Mouse (Mus musculus) gastrocnemius, postnatal 10 days (tissue): ENCODE data around the gene Pom121l2. TPM values are rescaled to one million over a fixed set of nuclear protein-coding genes. Genes with fewer than 3 reads are reported as not detected.
A peak's percentile ranks its signal among the peaks of the same experiment; 100 is the strongest.

Experiments
- DNase-seq: peaks from one replicate; pipeline ENCODE4 v3.0.0; 2021; ENCODE audit warnings: mixed read lengths
- total RNA-seq, 2 experiments: library from RNA; stranded (reverse); gene quantifications; 2 replicates each; pipeline ENCODE4 v1.2.3; 2021

Gene Pom121l2
- total RNA-seq, 2 experiments from 2014 or later = not detected

DNA sequence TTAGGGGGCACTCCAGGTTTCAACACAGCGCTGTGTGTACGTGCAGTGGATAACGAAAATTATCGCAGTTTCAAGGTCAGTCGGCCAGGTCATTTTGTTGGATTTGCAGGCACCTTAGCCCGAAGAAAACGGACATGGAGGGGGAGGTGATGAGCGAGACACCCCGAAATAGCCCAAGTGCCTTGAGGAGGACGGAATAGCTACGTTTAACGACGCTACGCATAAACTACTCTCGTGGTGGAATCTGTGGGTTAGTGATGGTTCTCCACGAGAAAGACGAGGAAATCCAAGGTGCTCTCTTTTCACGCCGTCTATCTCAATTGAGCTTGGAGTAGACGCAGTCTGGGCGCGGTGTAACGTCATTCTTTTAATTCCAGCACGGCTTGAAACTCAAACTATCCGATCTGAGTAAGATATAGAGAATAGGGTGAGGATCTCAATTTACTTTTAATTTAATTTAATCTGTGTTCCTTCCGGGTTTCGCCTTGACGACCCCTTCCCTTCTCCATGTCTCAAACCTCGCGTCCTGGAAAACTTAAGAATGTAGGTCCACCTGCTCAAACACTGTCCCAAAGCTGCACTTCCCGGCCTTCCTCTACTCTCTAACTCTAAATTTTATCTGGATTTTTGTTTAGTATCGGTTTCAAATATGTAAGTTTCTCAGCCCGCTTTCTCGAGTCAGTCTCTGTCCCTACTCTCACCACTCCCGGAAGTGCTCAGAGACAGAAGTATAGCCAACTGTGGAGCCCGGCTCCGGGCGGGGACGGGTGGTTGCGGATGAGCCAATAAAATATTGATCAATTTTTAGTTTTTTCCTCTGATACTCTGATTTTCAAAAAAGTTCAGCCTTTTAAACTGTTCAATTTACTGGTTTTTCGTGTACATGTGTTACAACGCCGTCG is 39.2 kb downstream of the Pom121l2 start:
- DNase-seq = no peak

DNA sequence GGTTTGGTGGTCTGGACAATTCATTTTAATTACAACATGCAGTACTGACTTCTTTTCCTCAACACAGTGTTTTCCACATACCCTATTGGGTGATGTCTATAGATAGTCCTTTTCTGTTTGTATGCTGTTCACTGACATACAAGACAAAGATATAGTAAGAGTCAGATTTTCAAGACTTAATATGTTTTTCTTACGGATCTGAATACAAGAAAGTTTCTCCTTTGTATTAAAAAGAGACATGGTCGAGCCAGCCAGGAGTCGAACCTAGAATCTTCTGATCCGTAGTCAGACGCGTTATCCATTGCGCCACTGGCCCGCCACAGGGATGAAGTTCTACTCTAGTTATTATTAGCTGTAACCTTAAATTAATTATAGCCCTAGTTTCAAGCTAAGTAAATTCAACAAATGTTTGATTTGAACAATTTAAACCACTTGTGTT is 39.9 kb downstream of the Pom121l2 start:
- DNase-seq = peak; percentile 43

DNA sequence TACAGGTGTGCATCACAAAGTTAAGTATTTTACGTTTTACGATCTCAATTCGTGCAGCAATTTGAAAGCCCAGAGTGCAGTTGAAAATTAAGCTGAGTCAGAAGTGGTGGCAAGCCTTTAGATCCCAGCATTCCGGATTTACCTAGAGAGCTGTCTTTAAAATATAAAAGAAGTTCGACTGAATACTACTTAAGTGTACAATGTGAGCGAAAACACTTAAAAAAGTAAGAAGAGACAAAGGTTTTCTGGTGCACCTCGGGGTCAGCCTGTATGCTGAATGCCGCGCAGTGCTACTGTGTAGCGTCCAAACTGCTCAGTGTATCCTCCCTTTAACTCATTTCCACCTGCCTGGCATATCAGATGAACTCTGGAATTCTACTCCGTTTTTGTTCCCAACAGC is 40.6 kb downstream of the Pom121l2 start:
- no peak for DNase-seq

DNA sequence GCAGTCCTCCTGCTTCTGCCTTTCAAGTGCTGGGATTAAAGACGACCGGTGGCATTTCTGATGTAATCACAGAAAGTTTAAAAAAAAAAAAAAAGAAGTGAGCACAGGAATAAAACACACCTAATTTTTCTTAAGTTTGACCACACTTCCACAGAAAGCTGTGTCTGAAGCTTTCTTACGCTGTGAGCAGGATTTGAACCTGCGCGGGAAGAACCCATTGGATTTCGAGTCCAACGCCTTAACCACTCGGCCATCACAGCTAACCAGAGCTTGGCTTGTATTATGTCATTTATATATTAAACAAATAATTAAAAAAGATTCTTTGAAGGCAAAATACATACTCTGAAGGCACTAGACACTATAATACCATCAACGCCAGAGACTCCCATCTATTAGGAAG is 41.2 kb downstream of the Pom121l2 start:
- peak; percentile 67 for DNase-seq

DNA sequence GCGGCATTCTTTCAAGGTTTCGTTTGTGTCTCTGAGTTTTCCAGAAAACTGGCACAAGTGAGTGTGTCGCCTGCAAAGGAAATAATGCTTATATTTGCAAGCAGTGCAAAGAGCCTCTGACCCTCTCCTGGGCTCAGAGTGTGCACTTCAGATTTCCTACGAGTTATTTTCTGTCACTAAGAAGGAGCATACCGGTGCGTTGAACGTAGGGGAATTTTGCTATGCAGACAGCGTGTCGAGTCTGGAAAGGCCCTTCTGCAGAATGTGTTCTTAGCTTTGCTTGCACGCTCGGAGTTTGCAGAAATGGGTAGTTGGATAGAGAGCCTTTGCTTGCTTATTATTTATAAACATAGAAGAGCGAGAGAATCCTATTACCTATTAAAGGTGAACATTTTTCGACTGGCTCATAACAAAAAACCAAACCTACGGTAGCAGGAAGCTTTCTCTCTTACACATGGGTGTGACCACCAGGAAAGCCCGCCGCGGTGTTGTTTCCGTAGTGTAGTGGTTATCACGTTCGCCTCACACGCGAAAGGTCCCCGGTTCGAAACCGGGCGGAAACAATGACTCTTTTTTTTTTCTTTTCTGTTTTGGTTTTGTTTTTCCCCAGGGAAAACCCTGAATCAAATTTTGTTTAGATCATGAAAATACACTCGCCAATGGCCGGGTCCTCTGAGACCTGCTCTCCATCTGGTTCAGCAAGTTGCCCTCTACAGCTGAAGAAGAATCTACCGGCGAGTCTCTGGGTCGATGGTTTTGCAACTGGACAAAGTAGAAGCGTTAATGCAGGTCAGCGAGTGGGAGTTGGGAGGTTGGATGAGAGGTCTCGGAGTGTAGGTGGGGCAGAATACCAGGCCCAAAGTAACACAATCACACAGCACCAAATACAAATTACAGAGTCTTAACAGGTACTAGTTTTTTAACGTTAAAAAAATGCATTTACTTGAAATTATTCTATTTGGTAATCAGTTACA is 45.4 kb downstream of the Pom121l2 start:
- peak; percentile 86 for DNase-seq

DNA sequence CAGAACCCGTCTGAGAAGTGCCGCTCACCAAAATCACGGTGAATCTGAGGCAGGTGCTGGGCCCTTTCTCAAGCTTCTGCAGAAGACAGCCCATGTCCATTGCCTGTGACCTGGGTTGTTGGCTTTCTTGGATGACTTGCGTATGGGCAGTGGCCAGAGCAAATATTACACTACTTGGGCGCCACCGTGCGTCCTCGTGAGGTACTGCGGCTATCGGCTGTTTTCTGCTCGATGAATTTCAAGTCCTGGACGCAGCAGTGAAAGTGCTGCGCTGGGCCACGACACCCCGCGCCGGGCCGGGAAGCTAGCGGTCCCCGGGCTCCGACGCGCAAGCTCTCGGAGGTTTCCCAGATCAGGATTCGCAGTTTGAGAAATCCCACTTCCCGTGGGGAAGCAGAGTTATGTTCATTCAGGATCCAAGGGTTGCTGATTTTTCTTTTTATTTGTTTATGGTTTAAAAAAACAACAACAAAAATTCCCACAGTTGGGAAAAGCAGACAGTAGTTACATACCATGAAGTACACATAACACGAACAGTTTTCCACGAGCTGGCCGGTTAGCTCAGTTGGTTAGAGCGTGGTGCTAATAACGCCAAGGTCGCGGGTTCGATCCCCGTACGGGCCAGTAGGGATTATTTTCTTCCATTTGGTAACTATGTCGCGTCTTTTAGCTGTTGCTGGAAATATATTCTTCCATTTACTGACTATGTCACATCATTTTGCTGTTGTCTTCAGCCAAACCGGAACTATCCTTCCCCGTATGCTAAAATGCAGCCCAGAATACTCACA is 47.9 kb downstream of the Pom121l2 start:
- peak; percentile 95 for DNase-seq

DNA sequence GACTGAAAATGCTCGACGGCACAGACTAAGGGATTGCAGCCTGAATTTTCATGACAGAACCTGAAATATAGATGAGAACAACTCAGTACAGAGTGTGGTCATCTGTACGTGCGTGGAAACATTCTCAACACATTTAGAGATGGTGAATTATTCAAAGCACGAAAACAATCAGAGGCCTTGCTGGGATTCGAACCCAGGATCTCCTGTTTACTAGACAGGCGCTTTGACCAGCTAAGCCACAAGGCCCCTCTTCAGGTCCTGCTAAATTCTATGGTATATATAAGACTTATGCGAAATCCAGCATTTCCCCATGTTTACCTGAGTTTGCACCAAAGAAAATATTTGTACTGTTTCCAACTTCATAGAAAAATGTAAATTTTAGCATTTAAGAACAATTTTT is 48.9 kb downstream of the Pom121l2 start:
- DNase-seq = no peak

DNA sequence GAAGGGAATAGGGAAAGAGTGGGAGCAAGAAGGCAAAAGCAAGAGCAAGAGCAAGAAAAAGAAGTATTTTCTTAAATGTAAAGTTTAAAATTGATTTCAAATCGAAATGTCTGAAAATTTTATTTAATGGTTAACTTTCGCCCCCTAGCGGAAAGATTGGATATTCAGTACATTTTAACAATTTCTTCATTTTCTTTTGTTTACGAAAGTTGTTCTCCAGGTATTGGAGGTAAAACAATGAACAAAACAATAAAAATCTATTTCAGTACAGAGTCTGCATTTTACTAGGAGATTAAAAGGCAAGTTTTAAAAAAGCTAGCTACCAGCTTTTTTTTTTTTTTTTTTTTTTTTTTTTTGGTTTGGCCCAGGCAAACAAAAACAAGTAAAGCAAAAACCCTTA is 49.5 kb downstream of the Pom121l2 start:
- DNase-seq = no peak

DNA sequence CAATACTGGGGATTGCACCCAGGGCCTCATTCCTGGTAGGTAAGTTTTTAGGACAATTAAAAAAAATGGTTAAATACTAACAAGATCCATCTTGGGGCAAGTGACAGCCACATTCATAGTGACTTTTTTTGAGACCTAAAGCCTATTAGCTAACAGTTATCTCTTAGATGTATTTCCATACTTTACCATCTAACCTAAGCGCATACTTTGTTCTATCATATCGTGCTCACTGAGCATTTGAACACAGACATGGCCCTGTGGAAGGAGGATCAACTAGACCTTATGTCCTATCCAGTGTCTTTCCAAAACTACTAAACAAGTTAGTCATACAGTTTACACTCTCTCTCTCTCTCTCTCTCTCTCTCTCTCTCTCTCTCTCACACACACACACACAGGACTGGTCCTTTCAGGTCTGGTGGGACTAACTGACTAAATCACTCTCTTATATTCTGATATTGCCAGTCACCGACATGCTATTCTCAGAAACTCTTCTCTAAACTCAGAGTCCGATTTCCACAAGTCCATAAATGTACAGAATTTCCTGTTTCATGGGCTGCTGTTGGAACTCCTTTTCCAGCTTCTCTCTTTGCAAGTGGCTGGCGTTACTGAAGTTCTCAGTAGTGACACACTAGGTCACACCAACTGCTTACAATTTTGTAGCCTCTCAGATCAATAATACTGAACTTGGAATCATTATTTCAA is 52.9 kb downstream of the Pom121l2 start:
- DNase-seq = no peak

DNA sequence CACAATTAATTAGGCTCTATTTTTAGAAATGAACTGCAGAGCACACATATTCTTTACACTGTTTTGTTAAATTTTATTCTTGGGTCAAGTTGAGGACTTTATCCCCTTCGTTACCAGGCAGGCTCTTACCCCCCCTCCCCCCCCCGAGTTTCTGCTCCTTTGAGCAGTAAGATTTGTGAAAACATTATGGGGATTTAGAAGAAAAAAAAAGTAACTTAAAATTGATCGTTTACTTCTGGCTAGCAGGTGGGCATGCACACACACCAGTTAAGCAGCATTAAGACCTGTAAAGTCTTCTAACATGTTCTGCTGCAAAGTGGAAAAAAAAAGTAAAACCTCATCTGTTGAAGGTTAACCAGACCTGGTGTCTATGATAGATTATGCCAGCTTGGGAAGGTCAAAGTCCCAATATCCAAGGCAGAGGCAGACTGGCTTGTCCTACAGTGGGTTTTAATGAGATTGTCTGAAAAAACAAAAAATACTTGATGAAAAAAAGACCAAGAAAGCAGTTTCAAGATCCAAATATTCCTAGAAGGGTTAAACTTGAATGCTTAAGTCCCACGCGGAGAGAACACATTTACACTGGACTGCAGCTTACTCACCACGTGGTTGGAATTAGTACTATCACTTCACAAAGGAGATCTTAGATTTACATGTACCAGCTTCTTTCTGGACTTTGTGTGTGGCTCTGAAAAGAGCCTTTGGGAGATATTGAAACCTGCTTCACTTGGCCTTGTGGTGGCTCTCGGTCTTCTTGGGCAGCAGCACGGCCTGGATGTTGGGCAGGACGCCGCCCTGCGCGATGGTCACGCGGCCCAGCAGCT is 53.7 kb downstream of the Pom121l2 start:
- DNase-seq = no peak

DNA sequence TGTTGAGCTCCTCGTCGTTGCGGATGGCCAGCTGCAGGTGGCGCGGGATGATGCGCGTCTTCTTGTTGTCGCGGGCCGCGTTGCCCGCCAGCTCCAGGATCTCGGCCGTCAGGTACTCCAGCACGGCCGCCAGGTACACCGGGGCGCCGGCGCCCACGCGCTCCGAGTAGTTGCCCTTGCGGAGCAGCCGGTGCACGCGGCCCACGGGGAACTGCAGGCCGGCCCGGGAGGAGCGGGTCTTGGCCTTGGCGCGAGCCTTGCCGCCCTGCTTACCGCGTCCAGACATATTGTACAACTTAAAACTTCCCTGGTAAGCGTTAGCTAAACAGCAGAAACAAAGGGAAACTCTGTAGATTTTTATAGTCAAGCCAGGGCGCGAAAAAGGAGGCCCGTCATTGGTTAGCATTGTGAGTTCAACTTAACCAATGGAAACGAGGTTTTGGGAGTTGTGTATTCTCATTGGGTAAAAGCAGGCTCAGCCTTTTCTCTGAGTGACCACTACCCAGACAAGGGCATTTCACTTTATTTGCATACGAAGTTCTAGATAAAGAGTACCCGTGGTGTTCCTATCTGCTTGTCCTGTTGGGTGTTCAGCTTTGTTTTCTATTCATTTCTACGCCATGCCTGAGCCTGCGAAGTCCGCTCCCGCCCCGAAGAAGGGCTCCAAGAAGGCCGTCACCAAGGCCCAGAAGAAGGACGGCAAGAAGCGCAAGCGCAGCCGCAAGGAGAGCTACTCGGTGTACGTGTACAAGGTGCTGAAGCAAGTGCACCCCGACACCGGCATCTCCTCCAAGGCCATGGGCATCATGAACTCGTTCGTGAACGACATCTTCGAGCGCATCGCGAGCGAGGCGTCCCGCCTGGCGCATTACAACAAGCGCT is 54.5 kb downstream of the Pom121l2 start, which contains the start of the genes Hist1h2ah and Hist1h2bk:
Hist1h2ah (minus strand) TSS at position 302 of the 882 bp plus-strand sequence.
Hist1h2bk (plus strand) TSS at position 604 of the 882 bp plus-strand sequence.
- DNase-seq = peak; percentile 64

DNA sequence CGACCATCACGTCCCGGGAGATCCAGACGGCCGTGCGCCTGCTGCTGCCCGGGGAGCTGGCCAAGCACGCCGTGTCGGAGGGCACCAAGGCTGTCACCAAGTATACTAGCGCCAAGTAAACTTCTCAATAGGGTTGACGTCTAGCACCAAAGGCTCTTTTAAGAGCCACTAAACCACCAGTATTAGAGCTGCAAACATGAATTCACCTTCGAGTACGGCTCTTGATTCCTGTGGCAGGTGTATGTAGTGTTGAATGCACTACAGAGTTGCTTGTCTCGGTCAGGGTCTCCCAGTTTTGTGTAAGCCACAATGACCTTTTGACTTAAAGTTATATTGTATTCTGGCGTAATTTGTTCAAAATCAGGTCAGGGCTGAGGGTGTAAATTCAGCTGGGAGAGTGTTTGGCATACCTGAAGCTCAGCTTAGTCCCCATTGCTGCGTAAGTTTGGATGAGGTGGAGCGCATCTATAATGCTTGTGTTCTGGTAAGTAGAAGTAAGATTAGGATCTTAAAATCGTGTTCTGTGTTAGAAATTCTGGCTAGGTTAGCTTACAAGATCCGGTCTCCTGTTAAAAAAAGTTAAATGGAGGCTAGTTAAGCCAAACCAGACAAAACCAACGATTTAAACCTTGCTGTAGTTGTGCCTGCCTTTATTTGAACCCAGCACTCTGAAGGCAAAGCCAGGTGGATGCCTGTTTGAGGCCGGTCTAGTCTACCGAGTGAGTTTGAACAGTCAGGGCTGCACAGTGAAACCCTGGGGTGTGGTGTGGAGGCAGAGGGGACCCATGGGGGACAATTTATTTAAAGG is 55.4 kb downstream of the Pom121l2 start:
- DNase-seq = no peak

DNA sequence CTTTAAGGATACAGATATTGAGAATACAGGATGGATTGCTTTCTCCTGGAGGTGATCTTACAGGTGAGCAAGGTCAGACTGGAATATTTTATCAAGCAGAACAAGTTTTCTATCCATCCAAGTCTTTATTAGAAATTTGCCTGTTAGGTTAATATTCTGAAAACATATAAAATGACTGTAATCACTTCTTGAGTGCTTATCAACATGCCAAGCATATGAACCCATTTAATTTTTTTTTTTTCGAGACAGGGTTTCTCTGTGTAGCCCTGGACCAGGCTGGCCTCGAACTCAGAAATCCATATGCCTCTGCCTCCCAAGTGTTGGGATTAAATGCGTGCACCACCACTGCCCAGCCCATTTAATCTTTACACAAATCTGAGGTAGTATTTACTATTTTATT is 56.0 kb downstream of the Pom121l2 start:
- DNase-seq = no peak

DNA sequence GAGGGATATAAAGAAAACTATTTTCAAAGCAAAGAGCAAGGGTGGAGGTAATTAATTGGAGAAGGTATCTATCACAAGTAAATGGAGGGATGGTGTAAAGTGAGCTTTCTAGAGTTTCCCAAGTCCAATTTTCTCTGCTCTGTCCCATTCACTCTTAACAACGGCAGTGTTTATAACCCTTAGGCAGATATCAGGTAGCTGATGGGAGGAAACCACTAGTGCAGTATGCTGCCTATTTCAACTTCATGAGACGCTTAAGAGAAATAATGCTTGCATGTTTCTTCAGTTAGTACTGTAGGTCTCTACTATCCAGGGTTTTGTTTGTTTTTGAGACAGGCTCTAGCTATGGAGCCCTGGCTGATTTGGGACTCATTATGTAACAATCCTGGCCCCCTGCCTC is 56.4 kb downstream of the Pom121l2 start:
- DNase-seq = no peak
